Mouse (Mus musculus) urinary bladder, adult 18-20 months (tissue): ENCODE measurements around the gene Ssx2ip.

Source experiments
- DNase-seq, 2 experiments: peaks; one replicate each; pipeline ENCODE4 v3.0.0; 2022; ENCODE audit warnings: low spot score in 2 of 2, mixed read lengths in 2 of 2

Ssx2ip gene

DNA sequence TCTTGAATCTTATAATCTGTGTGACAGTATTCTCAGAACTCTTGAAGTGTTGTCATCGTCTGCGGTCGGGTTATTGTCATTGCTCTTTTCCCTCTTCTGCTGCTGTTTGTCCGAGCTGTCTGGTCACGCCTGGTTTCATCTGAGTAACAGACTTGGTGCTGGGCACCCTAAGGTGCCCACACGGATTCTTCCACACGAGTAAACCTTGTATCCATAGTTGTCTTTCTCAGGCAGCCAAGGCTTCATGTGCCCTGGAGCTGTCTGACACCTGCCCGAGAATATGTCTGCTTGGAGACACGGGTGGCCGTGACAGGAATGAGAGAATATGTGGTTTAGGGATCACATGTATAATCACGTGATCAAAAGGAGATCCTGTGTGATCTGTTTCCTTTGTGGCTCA lies 31.1 kb downstream of the Ssx2ip start:
- DNase-seq = no peak

DNA sequence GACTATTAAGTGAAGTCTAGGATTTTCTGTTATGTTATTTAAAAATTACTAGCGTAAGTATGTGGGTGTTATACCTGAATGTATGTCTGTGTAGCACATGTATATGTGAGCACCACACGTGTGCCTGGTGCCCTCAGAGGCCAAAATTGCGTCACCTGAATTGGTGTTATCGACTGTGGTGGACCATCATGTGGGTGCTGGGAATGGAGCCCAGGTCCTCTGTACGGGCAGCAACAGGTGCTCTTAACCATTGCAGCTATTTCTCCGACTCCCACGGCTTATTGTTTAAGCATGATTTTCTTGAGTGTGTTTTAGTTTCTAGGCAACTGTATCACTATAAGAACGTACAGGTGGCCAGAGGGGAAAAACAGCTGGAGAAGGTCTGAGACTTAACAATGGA lies 31.7 kb downstream of the Ssx2ip start:
- DNase-seq = no peak

DNA sequence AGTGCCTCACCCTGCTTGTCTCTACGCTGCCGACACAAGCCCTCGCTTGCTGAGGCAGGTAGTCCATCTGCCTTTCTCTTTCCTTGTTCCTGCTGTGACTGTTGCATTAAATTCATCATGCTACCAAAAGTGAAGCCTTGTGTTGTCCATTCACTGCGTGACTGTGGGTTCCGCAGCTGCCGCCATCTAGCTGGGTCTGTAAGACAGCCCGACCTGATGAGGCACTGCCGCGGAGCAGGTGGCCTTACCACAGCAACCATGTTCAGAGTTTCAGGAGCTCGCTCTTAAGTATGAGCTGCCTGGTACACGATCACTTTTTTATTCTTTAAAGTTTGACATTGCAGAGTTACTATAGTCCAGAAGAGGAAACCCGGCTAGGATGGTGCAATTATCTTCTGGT lies 35.6 kb downstream of the Ssx2ip start:
- no peak for DNase-seq

DNA sequence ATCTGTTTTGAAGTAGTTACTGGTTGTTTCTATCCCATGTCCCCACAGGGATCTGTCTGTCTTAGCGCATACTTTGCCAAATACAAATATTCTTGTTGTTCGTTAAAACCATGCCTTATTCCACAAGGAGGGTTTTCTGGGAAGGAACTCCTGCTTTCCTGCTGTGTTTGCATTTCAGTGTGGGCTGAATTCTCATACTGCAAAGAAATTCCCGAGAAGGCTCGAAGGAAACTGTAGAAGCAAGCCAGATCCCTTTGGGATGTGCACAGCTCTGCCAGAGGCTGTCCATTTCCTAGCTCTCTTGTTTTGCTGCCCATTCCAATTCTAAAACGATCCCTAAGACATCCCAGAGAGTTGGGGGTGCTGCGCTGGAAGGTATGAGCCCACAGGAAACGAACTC lies 36.0 kb downstream of the Ssx2ip start:
- DNase-seq = no peak

DNA sequence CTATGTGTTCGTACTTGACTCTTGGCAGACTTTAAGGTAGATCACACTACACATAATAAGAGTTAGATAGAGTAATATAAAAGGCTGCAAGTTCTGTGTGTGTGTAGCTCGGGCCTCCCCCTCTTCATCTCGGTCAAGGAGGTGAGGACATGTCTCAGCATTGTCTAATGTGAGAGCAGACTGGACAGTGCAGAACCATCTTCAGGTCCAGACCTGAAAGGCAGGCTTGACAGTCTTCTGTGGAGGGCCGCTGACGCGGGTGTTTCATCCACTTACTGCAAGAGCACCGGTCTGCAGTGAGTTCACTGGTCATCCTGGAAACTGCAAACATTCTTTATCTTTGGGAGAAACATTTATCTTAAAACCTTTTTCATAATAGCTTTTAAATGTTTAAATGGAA lies 38.0 kb downstream of the Ssx2ip start:
- DNase-seq = no peak

DNA sequence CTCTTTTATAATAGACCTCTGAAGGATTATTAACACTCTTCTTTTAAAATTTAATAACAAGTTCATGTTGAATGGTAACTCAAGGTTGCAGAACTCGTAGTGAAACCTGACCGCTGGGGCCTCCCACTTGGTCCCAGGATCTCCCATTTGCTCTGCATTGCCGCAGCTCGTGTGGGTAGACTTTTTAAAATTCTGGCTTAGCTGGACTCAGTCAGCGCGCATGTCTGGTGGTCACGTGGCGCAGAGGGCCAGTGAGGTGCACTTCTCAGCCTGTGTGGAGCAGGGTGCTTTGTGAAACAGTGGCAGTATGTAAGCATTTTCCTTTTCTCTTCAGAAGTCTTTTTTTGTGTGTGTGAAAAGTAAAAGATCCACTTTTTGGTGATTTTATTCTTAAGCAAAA lies 38.5 kb downstream of the Ssx2ip start:
- no peak for DNase-seq

DNA sequence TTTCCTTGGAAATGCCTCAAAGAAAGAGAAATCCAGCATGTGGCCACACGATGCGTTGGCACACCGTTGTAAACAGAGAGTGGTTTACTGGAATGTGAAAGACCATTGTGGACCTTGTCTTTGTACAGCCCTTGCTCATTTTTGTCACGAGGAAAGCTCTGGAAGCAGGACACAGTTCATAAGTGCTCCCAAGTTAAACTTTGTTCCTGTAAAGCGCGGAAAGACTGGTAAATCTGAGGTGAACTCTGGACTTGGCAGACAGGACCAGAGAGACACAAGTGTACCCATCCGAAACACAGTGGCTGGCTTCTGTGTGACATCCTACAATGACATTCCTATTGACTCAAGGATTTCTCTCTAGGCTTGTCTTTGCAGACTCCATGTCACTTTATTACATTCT lies 38.9 kb downstream of the Ssx2ip start:
- no peak for DNase-seq

DNA sequence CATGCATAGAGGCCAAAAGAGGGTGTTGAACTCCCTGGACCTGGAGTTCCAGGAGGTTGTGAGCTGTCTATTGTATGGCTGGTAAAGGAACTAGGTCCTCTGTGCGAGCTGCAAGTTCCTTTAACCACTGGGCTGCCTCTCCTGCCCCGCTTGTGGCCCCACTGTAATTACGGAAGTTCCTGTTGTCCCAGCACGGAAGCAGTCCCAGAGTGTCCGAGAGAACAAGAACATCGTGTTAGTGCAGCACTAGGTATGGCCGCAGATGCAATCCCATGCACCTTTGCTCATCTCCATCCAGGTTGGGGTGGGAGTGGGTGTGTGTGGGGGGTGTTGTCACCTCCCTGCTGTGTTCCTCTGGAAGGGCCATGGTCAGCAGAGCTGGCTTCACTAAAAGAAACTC lies 40.4 kb downstream of the Ssx2ip start:
- DNase-seq = no peak

DNA sequence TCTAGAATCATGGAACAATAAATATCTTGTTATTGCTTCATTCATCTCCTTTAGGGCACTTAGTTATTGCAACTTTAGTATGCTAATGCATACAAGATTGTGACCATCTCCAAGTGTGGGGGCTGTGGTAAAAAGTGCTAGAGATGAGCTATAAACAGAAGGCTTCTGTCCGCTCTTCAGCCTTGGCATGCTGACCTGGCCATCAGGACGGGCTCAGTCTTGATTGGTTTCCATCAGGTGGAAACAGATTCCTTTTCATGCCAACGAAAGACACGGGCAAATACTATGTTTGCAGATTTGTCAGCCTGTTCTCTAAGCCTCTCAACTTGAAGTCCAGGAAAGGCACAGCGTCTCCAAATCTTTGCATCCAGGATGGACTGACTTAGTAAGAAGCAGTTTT lies 42.7 kb downstream of the Ssx2ip start:
- DNase-seq = no peak

DNA sequence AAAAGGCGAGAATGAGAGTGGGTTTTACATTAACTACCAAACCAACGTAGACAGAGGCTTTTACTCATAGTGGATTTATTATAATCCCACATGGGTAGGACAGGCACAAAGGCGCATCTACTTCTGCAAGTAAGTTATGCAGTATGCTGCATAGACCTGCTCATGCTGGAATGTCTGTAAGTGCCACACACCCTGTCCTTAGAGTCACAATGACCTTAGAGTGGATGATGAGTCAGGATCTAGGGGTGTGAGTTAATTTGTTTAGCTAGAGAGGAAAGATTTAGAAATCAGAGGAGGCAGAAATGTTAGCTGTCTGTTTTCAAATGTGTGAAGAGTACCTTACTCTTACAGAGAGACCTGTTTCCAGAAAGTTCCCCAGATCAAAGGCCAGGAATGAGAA lies 43.2 kb downstream of the Ssx2ip start:
- no peak for DNase-seq

DNA sequence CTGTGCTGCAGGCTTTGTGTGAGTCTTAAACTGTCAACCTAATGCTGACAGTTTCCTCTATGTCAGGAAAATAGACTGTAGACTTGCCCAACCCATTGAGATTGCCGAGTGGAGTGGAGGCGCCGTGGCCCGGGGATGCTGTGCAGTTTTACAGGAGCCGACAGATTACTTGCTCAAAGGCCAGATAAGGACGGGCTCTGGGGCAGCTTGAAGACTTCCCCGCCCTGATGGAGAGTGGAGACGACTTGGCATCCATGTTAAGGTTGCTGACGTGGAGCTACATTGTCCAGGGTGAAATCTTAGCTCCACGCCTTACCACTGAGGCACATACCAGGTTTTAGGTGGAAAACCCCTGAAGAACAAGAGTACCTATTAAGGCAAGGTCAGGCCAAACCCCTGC lies 43.9 kb downstream of the Ssx2ip start:
- DNase-seq = no peak

DNA sequence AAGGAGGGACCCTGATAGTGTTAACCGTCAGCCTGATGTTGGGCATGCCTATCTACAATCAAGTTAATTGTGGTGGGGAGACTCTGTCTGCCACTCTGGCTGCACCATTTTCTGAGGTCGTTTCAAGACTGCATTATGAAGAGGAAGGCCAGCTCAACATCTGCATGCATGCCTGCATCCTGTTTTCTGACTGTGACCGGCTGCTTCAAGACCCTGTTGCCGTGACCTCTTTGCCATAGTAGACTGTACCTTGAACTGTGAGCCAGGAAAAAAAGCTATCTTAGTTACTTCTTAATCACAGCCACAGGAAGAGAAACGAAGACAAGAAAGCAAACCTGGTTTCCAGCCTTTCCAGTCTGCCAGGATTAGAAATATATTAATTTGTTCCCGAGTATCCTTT lies 44.5 kb downstream of the Ssx2ip start:
- DNase-seq = no peak

DNA sequence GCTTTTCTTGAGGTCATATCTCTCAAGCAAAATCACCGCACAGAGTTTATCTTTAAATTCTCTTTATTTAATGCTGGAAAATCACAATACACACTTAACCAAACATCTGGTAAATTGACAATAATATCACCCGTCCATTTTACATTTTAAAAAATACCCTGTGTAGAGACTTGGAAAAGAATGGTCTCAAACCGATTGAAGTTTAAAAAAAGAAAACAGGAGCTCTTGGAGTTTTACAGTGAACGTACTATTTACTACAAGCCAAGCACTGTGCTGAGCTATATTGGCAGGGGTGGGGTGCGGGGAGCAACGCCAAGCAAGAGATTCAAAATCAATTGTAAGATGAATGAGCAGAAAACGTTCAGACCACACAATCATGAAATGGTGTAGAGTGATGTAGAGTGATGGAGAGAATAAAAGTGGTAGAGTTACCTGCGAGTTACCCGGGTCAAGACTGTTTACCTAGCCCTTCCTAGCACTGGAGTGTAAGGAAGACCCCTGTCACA lies 45.4 kb downstream of the Ssx2ip start, which contains the start of gene Ctbs:
TSS of gene Ctbs (plus strand) at position 51 of the 506 bp plus-strand sequence.
- no peak for DNase-seq

DNA sequence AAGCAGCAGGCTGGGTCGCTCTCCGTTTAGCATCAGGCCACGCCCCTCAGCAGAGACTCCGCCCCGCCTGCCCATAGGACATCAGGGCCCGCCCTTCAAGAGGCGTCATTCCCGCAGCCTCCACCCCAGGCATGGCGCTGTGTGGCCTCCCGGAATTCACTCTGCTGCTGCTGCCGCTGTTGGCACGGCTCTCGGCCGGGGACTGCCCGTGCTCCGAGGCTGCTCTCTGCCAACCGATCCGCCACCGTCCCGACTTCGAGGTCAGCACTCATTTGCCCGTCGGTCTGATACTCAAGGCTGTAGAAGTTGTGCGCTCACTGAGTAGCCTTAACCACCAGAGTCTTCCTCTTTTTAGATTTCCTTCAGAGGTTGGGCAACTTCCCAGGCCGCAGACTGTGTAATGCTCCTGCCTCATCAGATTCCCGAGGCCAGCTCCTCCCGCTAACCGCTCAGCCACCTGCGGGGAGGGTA lies 46.0 kb downstream of the Ssx2ip start:
- peak; percentile 85 to 89 for DNase-seq

DNA sequence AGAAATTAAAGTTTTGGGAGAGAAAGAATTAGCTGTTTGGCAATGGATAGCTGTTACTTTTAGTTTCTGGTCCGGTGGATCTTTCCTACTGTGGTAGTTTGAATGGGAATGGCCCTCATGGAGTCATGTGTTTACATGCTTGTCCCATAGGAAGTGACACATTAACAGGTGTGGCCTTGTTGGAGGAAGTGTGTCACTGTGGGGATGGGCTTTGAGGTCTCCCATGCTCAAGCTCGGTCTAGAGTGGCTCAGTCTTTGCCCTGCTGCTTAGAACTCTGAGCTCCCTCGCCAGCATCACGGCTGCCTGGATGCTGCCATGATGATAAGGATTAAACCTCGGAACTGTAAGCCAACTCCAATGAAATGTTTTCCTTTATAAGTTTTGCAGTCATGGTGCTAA lies 46.9 kb downstream of the Ssx2ip start:
- no peak for DNase-seq

DNA sequence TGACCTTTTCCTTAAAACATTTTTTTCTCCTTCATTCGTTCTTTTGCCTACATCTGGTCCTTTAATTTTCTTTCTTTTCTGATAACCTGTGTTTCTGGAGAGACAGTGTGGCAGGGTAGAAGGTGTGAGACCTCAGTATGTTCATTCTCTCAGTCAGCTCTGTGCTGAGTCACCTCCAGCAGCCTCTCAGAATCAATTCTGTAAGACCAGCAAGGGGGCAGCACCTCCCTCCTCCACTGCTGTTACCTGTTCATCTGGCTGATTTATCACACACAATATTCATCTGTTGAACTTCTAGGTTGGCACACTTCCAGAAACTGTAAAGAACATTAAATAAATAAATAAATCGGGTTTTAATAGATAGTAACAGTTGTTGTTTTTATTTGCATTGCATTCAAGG lies 58.5 kb downstream of the Ssx2ip start:
- peak in 1 of 2 experiments; percentile 15 for DNase-seq

DNA sequence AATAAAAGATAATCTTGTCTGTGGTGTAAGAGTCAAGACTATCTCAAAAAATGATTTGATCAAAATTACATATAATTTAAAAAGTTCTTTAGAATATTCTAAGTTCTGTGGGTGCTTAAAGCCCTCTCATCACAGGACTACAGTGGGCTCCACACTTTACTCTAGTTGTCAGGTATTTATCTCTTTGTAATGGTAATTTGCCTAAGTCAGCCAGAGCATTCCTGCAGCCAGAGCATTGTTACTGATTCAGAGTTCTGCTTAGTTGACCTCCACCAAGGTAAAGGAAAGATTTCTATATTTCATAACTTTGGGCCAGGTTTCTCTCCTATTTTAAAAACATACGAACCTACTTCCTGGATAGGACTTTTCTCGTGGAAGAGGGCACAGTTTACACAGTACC lies 64.8 kb downstream of the Ssx2ip start:
- no peak for DNase-seq

DNA sequence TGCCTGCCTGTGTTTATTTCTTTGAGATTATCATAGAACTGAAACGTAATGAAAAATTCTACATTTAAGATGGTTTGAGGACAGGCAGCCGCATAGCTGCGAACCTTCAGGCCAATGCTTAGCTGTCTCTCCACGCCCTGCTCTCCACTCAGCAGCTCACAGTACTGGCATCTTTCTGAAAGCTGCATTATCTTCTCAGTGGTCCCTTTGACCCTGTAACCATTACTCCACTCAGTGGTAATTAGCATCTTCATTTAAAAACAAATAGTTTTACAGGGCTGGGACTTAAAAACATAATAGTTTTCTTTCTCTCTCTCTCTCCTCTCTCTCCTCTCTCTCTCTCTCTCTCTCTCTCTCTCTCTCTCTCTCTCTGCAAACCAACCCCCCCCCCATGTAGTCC lies 68.2 kb downstream of the Ssx2ip start:
- DNase-seq = no peak

DNA sequence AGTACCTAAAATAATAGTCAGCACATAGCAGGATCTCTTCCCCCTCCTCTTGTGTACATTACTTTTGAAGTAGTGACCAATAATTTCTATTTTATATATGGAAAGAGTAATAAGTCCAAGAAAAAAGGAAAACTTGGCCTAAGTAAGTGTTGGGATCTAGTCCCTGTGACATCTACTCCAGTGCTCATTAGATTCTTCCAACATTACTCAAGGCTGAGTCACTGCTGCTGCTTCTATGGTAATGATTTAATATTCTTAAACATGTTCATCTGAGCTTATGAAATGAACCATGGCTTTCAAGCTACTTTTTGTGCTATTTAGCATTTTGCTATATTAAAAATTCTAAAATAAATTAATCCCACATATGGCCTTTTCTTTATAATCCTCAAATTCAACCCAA lies 69.3 kb downstream of the Ssx2ip start:
- DNase-seq = no peak

DNA sequence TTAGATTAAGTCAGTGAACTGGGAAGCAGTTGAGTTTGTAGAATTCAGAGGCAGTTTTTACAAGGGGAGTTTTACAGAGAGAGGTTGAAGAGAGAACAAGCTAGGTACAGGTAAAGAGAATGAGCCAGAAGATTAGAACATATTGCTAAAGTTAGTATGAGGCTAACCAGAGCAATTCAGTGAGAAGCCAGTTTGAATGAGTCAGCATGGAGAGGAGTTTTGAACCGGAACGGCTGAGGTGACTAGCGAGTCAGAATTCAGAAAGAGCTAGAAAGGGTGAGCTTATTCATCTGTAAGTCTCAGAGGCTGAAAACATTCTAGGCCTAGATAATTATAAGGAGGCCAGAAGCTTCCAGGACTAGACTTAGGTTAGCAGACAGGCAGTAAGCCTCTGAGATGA lies 70.0 kb downstream of the Ssx2ip start:
- no peak for DNase-seq

DNA sequence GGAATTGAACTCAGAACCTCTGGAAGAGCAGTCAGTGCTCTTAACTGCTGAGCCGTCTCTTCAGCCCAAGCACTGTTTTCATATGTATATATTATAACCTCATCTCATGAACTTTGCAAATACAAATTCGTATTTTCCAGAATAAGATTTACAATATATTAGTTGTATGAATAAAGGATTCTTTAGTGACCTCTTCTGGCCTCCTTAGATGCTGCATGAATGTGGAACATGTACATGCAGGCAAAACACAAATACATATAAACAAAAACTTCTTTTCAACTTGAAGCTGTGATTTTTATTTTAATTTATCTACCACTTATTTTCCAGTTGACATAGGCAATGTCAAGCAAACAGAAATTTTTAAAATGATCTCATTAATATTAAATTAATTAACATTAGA lies 77.6 kb downstream of the Ssx2ip start:
- DNase-seq = no peak

DNA sequence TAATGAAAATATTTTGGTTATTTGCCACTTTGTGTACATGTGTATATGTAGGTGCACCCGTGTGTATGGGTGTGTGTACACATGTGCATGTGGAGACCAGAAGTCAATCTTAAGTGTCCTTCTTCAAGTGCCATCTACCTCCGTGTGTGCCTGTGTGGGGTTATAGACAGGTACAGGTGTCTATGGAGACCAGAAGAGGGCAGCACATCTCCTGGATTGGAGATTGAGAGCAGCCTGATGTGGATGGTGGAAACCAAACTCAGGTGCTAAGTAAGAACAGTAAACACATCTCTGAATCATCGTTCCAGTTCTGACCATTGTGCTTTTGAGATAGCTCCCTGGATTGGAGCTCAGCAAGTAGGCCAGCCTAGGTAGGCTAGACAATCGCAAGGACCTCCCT lies 82.0 kb downstream of the Ssx2ip start:
- DNase-seq = no peak
